Mouse (Mus musculus) kidney, postnatal 14 days (tissue): ENCODE results near the gene Tceal1.
"Not testable (repeated sequence)": the region's sequence is repeated elsewhere in the genome, so short reads cannot be mapped to it uniquely, and the experiment has no call there.

Experiments used
- DNase-seq: peaks from one replicate; pipeline ENCODE4 v3.0.0; 2022; ENCODE audit warnings: mixed read lengths

Tceal1 gene

GRCm38 (mm10) chrX:136707446-136708167, at the start of gene Tceal1:
Gene Tceal1, plus strand, starts transcription at chrX:136707982.
- DNase-seq, result peak; percentile 71

- DNase-seq, result no peak
Measured at GRCm38 (mm10) chrX:136666281-136666706, 41.5 kb upstream of the Tceal1 start.

GRCm38 (mm10) chrX:136666762-136667464, 40.9 kb upstream of the Tceal1 start:
- not testable (repeated sequence) for DNase-seq

- DNase-seq, result no peak
Measured at GRCm38 (mm10) chrX:136668794-136669193, 39.0 kb upstream of the Tceal1 start.

GRCm38 (mm10) chrX:136680989-136681388, 26.8 kb upstream of the Tceal1 start:
- no peak for DNase-seq

- not testable (repeated sequence) for DNase-seq
Measured at GRCm38 (mm10) chrX:136691606-136692293, 16.0 kb upstream of the Tceal1 start.

- DNase-seq, result no peak
Measured at GRCm38 (mm10) chrX:136692294-136692675, 15.5 kb upstream of the Tceal1 start.

- no peak for DNase-seq
Measured at GRCm38 (mm10) chrX:136693196-136693595, 14.6 kb upstream of the Tceal1 start.

- peak; percentile 48 for DNase-seq
Measured at GRCm38 (mm10) chrX:136708168-136708681, 443 bp downstream of the Tceal1 start.

- DNase-seq, result peak; percentile 1
Measured at GRCm38 (mm10) chrX:136708782-136709181, 1.0 kb downstream of the Tceal1 start.

GRCm38 (mm10) chrX:136714742-136715474, 7.1 kb downstream of the Tceal1 start:
- not testable (repeated sequence) for DNase-seq

GRCm38 (mm10) chrX:136732016-136732415, 24.2 kb downstream of the Tceal1 start:
- DNase-seq, result no peak

GRCm38 (mm10) chrX:136740087-136740790, 32.5 kb downstream of the Tceal1 start:
- DNase-seq, result no peak

- peak; percentile 95 for DNase-seq
Measured at GRCm38 (mm10) chrX:136740791-136741650, 33.2 kb downstream of the Tceal1 start.

- DNase-seq, result peak; percentile 83
Measured at GRCm38 (mm10) chrX:136741651-136742201, 33.9 kb downstream of the Tceal1 start.

GRCm38 (mm10) chrX:136742241-136742640, 34.5 kb downstream of the Tceal1 start:
- no peak for DNase-seq

GRCm38 (mm10) chrX:136742661-136743103, 34.9 kb downstream of the Tceal1 start:
- DNase-seq, result peak; percentile 69

- DNase-seq, result no peak
Measured at GRCm38 (mm10) chrX:136743459-136743858, 35.7 kb downstream of the Tceal1 start, which contains the start of gene Morf4l2. Gene Morf4l2, minus strand, starts transcription at chrX:136743690.

GRCm38 (mm10) chrX:136744663-136745062, 36.9 kb downstream of the Tceal1 start:
- DNase-seq, result no peak

- DNase-seq, result no peak
Measured at GRCm38 (mm10) chrX:136749329-136749728, 41.5 kb downstream of the Tceal1 start.
